Mouse (Mus musculus) neural tube, embryonic 13.5 days (tissue): ENCODE data around the gene Tnf. TPM values are rescaled to one million over a fixed set of nuclear protein-coding genes. Genes with fewer than 3 reads are reported as not detected.
A peak's percentile ranks its signal among the peaks of the same experiment; 100 is the strongest.

Experiments
- ATAC-seq: fragments of 200-750 bp; cut with Nextera tagmentation; 2 replicates; pipeline ENCODE4 v1.8.0; 2017; ENCODE audit warnings: low read depth, mild to moderate bottlenecking, moderate TSS enrichment, moderate library complexity
- H3K27ac ChIP-seq: fragments of 300-500 bp; sonication (generic); replicated peaks from 2 replicates; pipeline ENCODE4 v1.5.1; 2015; ENCODE audit warnings: moderate library complexity, mild to moderate bottlenecking, inconsistent platforms
- H3K27me3 ChIP-seq: fragments of 300-500 bp; sonication (generic); 2 replicates; pipeline ENCODE4 v1.6.1; 2015; ENCODE audit warnings: mild to moderate bottlenecking, inconsistent platforms
- H3K36me3 ChIP-seq: fragments of 300-500 bp; sonication (generic); 2 replicates; pipeline ENCODE4 v1.6.1; 2015; ENCODE audit warnings: mild to moderate bottlenecking, inconsistent platforms
- H3K4me1 ChIP-seq: fragments of 300-500 bp; sonication (generic); replicated peaks from 2 replicates; pipeline ENCODE4 v1.6.1; 2015; ENCODE audit warnings: inconsistent platforms
- H3K4me2 ChIP-seq: fragments of 300-500 bp; sonication (generic); 2 replicates; pipeline ENCODE4 v1.6.1; 2015; ENCODE audit warnings: inconsistent platforms, mild to moderate bottlenecking, moderate library complexity
- H3K4me3 ChIP-seq: fragments of 300-500 bp; sonication (generic); 2 replicates; pipeline ENCODE4 v1.5.1; 2015; ENCODE audit warnings: mild to moderate bottlenecking, inconsistent platforms
- H3K9ac ChIP-seq: fragments of 300-500 bp; sonication (generic); 2 replicates; pipeline ENCODE4 v1.6.1; 2015; ENCODE audit warnings: moderate library complexity, mild to moderate bottlenecking, inconsistent platforms
- H3K9me3 ChIP-seq: fragments of 300-500 bp; sonication (generic); 2 replicates; pipeline ENCODE4 v1.6.1; 2016; ENCODE audit warnings: inconsistent platforms
- WGBS: fragments of 180-500 bp; shearing (Covaris S2); methylation state at CpG from one replicate; pipeline ENCODE4 v1.1.7; 2015; 5-methylcytosine and 5-hydroxymethylcytosine counted together
- polyA plus RNA-seq: library from polyadenylated mRNA; unstranded; fragments of >200 nt; fragmentation: Nextera tagmentation; extraction: Ambion mirVana; gene quantifications from 2 replicates; pipeline ENCODE4 v1.2.1, GENCODE M21; 2015

The Tnf gene
- 0.13 TPM in 1 of 2 replicates, not detected in the other for polyA plus RNA-seq

DNA sequence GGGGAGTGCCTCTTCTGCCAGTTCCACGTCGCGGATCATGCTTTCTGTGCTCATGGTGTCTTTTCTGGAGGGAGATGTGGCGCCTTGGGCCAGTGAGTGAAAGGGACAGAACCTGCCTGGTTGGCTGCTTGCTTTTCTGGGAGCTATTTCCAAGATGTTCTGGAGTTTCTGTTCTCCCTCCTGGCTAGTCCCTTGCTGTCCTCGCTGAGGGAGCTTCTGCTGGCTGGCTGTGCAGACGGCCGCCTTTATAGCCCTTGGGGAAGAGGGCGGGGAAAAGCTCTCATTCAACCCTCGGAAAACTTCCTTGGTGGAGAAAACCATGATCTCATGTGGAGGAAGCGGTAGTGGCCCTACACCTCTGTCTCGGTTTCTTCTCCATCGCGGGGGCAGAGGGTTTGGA is at the start of gene Tnf:
TSS of gene Tnf (minus strand) at position 221 of the 400 bp plus-strand sequence.
- 31% methylated on average over 13 of the region's 13 CpGs for WGBS
- no peaks in the 10 kb centered on the region for H3K4me1 ChIP-seq
- no peak within 1 kb of the TSS for H3K4me3 ChIP-seq
- ATAC-seq = no peak
- H3K27ac ChIP-seq = no peak within 1 kb of the TSS
- peaks cover 72% of the 10 kb centered on the region for H3K27me3 ChIP-seq
- H3K4me2 ChIP-seq = no peak within 1 kb of the TSS
- no peaks in the 10 kb centered on the region for H3K36me3 ChIP-seq
- H3K9me3 ChIP-seq = no peaks in the 10 kb centered on the region
- no peak within 1 kb of the TSS for H3K9ac ChIP-seq

DNA sequence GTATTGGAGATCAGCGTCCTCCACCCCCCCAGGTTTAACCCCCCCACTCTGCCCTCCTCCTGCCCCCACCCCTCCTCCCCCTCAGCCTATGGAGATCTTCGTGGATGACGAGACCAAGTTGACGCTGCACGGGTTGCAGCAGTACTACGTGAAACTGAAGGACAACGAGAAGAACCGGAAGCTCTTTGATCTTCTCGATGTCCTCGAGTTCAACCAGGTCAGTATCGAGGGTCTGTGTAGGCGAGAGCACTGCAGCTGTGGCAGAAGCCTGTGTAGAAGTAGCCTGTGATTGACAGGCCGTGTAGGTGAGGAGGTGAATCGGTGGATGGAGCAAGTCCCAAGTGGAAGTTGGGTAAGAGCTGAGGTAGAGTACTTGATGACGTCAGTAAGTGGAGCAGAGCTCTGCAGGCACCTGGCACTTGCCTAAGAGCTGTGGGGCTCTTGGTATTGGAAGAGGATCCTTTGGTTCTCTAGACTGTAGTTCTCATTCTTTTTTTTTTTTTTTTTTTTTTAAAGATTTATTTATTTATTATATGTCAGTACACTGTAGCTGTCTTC is 49.4 kb upstream of the Tnf start:
- Histone ChIP-seq H3K4me1 (peaks cover 11% of the 10 kb centered on the region), H3K4me3 (no peak overlapping the region), H3K27ac (no peak overlapping the region), H3K27me3 (no peaks in the 10 kb centered on the region), H3K9ac (no peak overlapping the region), H3K9me3 (no peaks in the 10 kb centered on the region), H3K36me3 (peaks cover 82% of the 10 kb centered on the region), H3K4me2 (no peak overlapping the region)
- WGBS = 85% methylated on average over 15 of the region's 15 CpGs
- ATAC-seq = no peak

- Histone ChIP-seq H3K9me3 (no peaks in the 10 kb centered on the region), H3K4me3 (no peak overlapping the region), H3K9ac (no peak overlapping the region), H3K4me2 (no peak overlapping the region), H3K36me3 (peaks cover 89% of the 10 kb centered on the region), H3K27ac (no peak overlapping the region), H3K4me1 (peaks cover 18% of the 10 kb centered on the region), H3K27me3 (no peaks in the 10 kb centered on the region)
- no peak for ATAC-seq
- 91% methylated on average over 3 of the region's 3 CpGs for WGBS
Observed at GRCm38 (mm10) chr17:35250348-35251120, 48.7 kb upstream of the Tnf start.

GRCm38 (mm10) chr17:35249451-35250197 is 47.8 kb upstream of the Tnf start:
- no peak overlapping the region for H3K27ac ChIP-seq
- WGBS = 87% methylated on average over 19 of the region's 19 CpGs
- H3K36me3 ChIP-seq = peaks cover 98% of the 10 kb centered on the region
- H3K27me3 ChIP-seq = no peaks in the 10 kb centered on the region
- no peak overlapping the region for H3K9ac ChIP-seq
- no peak for ATAC-seq
- H3K4me3 ChIP-seq = no peak overlapping the region
- H3K9me3 ChIP-seq = no peaks in the 10 kb centered on the region
- no peak overlapping the region for H3K4me2 ChIP-seq
- H3K4me1 ChIP-seq = peaks cover 27% of the 10 kb centered on the region

- ATAC-seq = no peak
- Histone ChIP-seq H3K36me3 (peaks cover 98% of the 10 kb centered on the region), H3K27me3 (no peaks in the 10 kb centered on the region), H3K9ac (no peak overlapping the region), H3K9me3 (no peaks in the 10 kb centered on the region), H3K4me3 (no peak overlapping the region), H3K4me2 (no peak overlapping the region), H3K27ac (no peak overlapping the region), H3K4me1 (peaks cover 34% of the 10 kb centered on the region)
- WGBS = 88% methylated on average over 14 of the region's 14 CpGs
Observed at GRCm38 (mm10) chr17:35248986-35249385, 47.2 kb upstream of the Tnf start.

GRCm38 (mm10) chr17:35247144-35247543 is 45.3 kb upstream of the Tnf start:
- Histone ChIP-seq H3K9me3 (no peaks in the 10 kb centered on the region), H3K9ac (0 out of 2 replicates have a peak overlapping the region, but pooled peaks have one; percentile 4), H3K27ac (no peak overlapping the region), H3K27me3 (no peaks in the 10 kb centered on the region), H3K4me3 (no peak overlapping the region), H3K4me2 (no peak overlapping the region), H3K4me1 (peaks cover 44% of the 10 kb centered on the region), H3K36me3 (peaks cover 89% of the 10 kb centered on the region)
- ATAC-seq = no peak
- WGBS = 83% methylated on average over 7 of the region's 7 CpGs

DNA sequence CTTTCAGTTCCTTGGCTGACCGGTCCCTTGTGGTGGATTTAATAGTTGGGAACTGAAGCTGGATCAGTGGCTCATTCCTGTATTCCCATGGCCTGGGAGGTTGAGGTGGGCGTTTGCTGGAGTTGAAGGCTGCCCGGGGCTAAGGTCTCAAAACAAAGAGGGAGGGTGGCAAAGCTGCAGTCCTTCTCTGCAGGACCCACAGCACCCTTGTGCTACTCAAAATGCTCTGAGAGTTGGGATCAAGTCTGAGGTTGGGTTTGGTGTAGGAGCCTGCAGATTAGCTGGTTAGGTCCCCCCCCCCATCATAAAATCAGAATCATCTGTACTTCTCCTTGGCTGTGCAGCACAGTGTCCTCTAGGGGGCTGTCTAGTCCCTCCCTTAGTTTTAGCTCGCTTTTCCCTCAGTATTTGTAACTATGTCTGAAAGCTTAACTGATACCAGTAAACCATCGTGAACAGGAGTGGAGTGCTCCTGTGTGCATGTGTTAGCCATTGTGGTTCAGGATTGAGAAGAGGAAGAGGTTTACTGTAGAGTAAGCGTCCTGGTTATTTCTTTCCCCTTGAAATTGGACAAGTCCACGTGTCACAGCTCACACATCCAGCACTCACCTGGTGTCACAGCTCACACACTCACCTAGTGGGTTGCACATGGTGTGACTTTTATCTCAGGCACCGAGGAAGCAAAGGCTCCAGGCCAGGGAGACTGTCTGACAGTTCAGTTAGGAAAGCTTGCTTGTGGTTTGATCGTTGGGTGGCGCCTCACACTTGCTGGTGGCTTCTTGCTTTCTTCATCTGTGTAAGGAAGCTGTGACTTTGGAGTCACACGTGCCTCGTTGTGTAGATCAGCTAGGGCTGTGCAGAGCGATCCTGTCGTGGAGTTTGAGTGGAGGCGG is 44.2 kb upstream of the Tnf start:
- Histone ChIP-seq H3K4me2 (peak overlapping the region; percentile 93), H3K9ac (peak overlapping the region; percentile 100), H3K4me1 (peaks cover 44% of the 10 kb centered on the region), H3K4me3 (peak overlapping the region; percentile 99), H3K9me3 (no peaks in the 10 kb centered on the region), H3K27me3 (no peaks in the 10 kb centered on the region), H3K36me3 (peaks cover 79% of the 10 kb centered on the region), H3K27ac (no peak overlapping the region)
- 84% methylated on average over 15 of the region's 15 CpGs for WGBS
- no peak for ATAC-seq

DNA sequence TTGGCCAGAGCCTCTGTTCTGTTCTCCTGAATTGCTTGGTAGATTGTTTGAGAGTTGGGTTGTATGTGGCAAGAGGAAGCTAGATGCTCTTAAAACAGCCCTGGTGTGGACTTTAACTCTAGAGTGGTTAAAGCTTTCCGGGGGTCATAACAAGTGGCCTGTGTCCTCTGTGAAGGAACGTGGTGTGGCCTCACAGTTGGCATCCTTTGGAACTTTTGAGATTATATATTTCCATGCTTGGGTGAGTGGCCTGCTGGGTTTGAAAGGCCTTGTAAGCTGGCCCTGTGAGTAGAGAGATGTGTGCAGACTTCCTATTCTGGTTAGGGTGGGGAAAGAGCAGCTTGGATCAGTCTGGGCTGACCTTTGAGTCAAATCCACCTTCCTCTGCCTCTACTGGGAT is 43.2 kb upstream of the Tnf start:
- WGBS = 78% methylated on average over 2 of the region's 2 CpGs
- peak overlapping the region; percentile 93 for H3K4me2 ChIP-seq
- no peaks in the 10 kb centered on the region for H3K9me3 ChIP-seq
- peaks cover 69% of the 10 kb centered on the region for H3K36me3 ChIP-seq
- H3K9ac ChIP-seq = peak overlapping the region; percentile 100
- no peaks in the 10 kb centered on the region for H3K27me3 ChIP-seq
- peak overlapping the region; percentile 99 for H3K4me3 ChIP-seq
- peaks cover 53% of the 10 kb centered on the region for H3K4me1 ChIP-seq
- ATAC-seq = no peak
- H3K27ac ChIP-seq = no peak overlapping the region

- H3K9ac ChIP-seq = peak overlapping the region; percentile 100
- H3K9me3 ChIP-seq = no peaks in the 10 kb centered on the region
- H3K4me2 ChIP-seq = peak overlapping the region; percentile 93
- 2% methylated on average over 16 of the region's 16 CpGs for WGBS
- peaks cover 55% of the 10 kb centered on the region for H3K4me1 ChIP-seq
- H3K27ac ChIP-seq = peak overlapping the region; percentile 100
- no peaks in the 10 kb centered on the region for H3K27me3 ChIP-seq
- H3K36me3 ChIP-seq = peaks cover 50% of the 10 kb centered on the region
- ATAC-seq = no peak
- peak overlapping the region; percentile 99 for H3K4me3 ChIP-seq
Observed at GRCm38 (mm10) chr17:35243086-35243485, 41.3 kb upstream of the Tnf start.

DNA sequence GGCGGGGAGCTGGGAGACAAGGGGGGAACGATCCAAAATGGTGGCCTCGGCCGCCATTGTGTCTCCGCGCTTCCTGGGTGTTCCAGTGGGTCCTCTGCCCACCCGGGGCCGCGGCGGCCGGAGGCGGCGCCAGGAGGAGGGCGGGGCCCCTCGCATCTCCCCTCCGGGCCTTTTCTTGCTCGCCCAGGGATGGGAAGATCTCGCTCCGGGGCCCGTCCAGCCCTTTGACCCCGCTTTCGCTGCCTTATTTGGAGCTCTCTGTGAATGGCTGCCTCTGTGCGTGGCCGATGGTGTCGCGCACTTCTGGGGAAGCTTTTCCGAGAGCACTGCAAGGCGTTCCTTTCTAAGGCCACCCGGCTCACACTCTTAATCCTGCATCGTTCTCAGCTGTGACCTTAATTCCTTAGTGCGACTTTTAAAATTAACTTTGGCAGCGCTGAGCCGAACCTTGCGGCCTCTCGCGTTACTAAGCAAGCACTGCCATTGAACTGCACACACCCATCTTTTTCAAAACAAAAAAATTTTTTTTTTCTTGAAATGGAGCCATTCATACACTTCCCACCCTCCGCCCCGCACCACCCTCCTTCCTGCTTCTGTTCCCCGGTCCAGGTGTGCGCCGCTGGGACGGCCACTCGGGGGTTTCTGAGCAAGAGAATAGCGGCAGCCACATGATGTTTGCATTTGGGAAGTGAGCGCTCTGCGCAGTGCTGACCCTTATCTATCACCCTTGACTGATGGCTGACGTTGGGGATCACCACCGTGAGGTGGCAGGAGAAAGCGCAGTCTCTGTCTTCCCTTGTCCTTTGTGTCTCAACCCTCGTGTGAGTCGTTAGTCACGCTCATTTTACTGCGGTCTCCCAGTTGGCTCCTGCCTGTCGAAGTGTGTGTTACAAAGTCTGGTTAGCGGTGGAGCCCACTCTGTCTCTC is 40.5 kb upstream of the Tnf start:
- Histone ChIP-seq H3K36me3 (peaks cover 42% of the 10 kb centered on the region), H3K27me3 (no peaks in the 10 kb centered on the region), H3K9ac (peak overlapping the region; percentile 100), H3K27ac (peak overlapping the region; percentile 100), H3K9me3 (no peaks in the 10 kb centered on the region), H3K4me2 (peak overlapping the region; percentile 93), H3K4me3 (peak overlapping the region; percentile 99), H3K4me1 (peaks cover 58% of the 10 kb centered on the region)
- peak; percentile 40 for ATAC-seq
- WGBS = 0% methylated on average over 55 of the region's 55 CpGs
